Mouse (Mus musculus): Measurements from ENCODE around the gene Hdhd5. TPM values are rescaled to one million over a fixed set of nuclear protein-coding genes. Genes with fewer than 3 reads are reported as not detected.

Gene Hdhd5
- polyA plus RNA-seq, 1 experiment from 2014 or later: 15.1 TPM

- Histone ChIP-seq H3K36me3 (peaks cover 65% of the 10 kb centered on the region), H3K27ac (replicated peaks) (no peak overlapping the region), H3K4me2 (no peak overlapping the region), H3K9ac (no peak overlapping the region), H3K9me3 (no peaks in the 10 kb centered on the region), H3K4me1 (replicated peaks) (no peaks in the 10 kb centered on the region), H3K4me3 (no peak overlapping the region), H3K27me3 (no peaks in the 10 kb centered on the region)
- no peak for ATAC-seq (ENCODE audit: low read depth)
- 88% methylated on average over 5 of the region's 5 CpGs for WGBS
Observed at GRCm38 (mm10) chr6:120519647-120520046, 11.5 kb downstream of the Hdhd5 start.

- Histone ChIP-seq H3K9ac (no peak overlapping the region), H3K27ac (replicated peaks) (no peak overlapping the region), H3K36me3 (peaks cover 75% of the 10 kb centered on the region), H3K4me1 (replicated peaks) (no peaks in the 10 kb centered on the region), H3K27me3 (no peaks in the 10 kb centered on the region), H3K4me2 (no peak overlapping the region), H3K4me3 (no peak overlapping the region), H3K9me3 (no peaks in the 10 kb centered on the region)
- no peak for ATAC-seq (ENCODE audit: low read depth)
- WGBS: 92% methylated on average over 5 of the region's 5 CpGs
Observed at GRCm38 (mm10) chr6:120517311-120517710, 13.8 kb downstream of the Hdhd5 start.

DNA sequence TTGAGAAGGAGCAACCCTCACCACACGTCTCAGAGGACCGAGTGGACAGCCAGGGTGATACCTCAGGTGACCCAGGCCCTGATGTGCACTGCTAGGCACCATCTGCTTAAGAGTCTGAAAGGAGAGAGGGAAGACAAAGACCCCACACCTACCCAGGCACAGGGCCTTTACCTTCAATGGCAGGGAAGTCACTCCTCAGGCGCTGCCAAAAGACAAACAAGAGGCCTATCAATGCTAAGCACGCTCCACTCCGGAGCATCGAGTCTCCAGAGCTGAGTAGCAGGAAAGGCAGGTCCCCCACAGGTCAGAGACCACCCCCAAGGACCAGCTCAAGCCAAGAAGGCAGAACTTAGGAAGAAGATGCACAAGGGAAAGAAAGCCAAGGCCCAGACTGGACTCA lies 14.2 kb downstream of the Hdhd5 start:
- H3K9me3 ChIP-seq: no peaks in the 10 kb centered on the region

GRCm38 (mm10) chr6:120516422-120516821 lies 14.7 kb downstream of the Hdhd5 start:
- Histone ChIP-seq H3K4me2 (no peak overlapping the region), H3K27ac (replicated peaks) (no peak overlapping the region), H3K36me3 (peaks cover 71% of the 10 kb centered on the region), H3K9me3 (no peaks in the 10 kb centered on the region), H3K4me3 (no peak overlapping the region), H3K9ac (no peak overlapping the region), H3K27me3 (no peaks in the 10 kb centered on the region), H3K4me1 (replicated peaks) (no peaks in the 10 kb centered on the region)
- whole genome bisulfite sequencing: 92% methylated on average over 4 of the region's 4 CpGs
- no peak for ATAC-seq (ENCODE audit: low read depth)

More for the DNA sequence above, 14.2 kb downstream of the Hdhd5 start:
- Histone ChIP-seq H3K4me2 (no peak overlapping the region), H3K36me3 (peaks cover 71% of the 10 kb centered on the region), H3K27ac (replicated peaks) (no peak overlapping the region), H3K9ac (no peak overlapping the region), H3K4me1 (replicated peaks) (no peaks in the 10 kb centered on the region), H3K27me3 (no peaks in the 10 kb centered on the region), H3K4me3 (no peak overlapping the region)
- ATAC-seq (ENCODE audit: low read depth): no peak
- 97% methylated on average over 6 of the region's 6 CpGs for WGBS

DNA sequence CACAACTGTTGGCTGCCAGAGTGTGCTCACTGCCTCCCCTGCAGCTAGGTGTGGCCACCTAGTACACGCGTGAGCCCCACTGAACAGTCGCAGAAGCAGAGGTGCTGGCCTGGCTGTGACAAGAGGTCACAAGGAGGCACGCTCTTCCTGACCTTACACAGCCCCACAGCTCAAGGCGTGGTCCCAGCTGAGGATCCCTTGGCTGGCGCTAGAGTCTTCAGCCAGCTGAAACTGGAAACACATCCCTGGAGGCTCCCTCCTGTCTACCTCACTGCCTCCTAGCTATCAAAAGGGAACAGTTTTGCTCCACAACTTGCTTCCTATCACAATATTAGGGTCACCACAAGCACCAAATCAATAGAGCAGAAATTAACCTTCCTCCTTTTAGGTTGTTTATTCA lies 19.9 kb downstream of the Hdhd5 start:
- Histone ChIP-seq H3K4me3 (no peak overlapping the region), H3K4me2 (no peak overlapping the region), H3K9ac (no peak overlapping the region), H3K4me1 (replicated peaks) (no peaks in the 10 kb centered on the region), H3K9me3 (no peaks in the 10 kb centered on the region), H3K27me3 (no peaks in the 10 kb centered on the region), H3K36me3 (peaks cover 47% of the 10 kb centered on the region), H3K27ac (replicated peaks) (no peak overlapping the region)
- ATAC-seq (ENCODE audit: low read depth): no peak
- WGBS: 76% methylated on average over 6 of the region's 6 CpGs

DNA sequence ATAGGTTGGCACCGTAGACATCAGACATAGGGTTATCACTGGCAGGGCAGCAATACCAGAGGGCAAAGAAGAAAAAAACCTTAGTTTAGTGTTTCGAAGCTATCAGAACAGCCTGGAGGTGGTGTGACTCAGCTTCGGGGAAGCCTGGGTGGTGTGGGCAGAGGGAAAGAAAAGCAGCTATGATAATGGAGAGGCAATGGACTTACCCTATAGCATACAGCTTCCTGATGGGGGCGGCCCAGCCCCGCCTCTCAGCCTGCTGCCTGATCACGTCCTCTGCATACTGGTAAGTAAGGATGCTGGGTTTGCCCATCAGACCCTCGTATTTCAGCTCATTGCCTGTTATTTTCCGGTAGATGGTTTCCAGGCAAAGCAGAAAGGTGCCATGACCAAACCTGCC lies 20.7 kb downstream of the Hdhd5 start:
- 82% methylated on average over 8 of the region's 8 CpGs for WGBS
- H3K9me3 ChIP-seq: no peaks in the 10 kb centered on the region

GRCm38 (mm10) chr6:120509975-120510374 lies 21.1 kb downstream of the Hdhd5 start:
- H3K27me3 ChIP-seq: no peaks in the 10 kb centered on the region
- H3K4me3 ChIP-seq: no peak overlapping the region
- no peak overlapping the region for H3K27ac ChIP-seq (replicated peaks)
- ATAC-seq (ENCODE audit: low read depth): no peak
- no peaks in the 10 kb centered on the region for H3K9me3 ChIP-seq
- no peak overlapping the region for H3K4me2 ChIP-seq
- no peak overlapping the region for H3K9ac ChIP-seq
- 0 out of 2 replicates have a peak, but pooled peaks cover 5% of the 10 kb centered on the region for H3K4me1 ChIP-seq (replicated peaks)
- peaks cover 47% of the 10 kb centered on the region for H3K36me3 ChIP-seq
- 91% methylated on average over 7 of the region's 7 CpGs for WGBS

More for the DNA sequence above, 20.7 kb downstream of the Hdhd5 start:
- H3K27me3 ChIP-seq: no peaks in the 10 kb centered on the region
- peaks cover 47% of the 10 kb centered on the region for H3K36me3 ChIP-seq
- H3K4me2 ChIP-seq: no peak overlapping the region
- ATAC-seq (ENCODE audit: low read depth): no peak
- 0 out of 2 replicates have a peak, but pooled peaks cover 5% of the 10 kb centered on the region for H3K4me1 ChIP-seq (replicated peaks)
- H3K9ac ChIP-seq: no peak overlapping the region
- no peak overlapping the region for H3K27ac ChIP-seq (replicated peaks)
- H3K4me3 ChIP-seq: no peak overlapping the region

DNA sequence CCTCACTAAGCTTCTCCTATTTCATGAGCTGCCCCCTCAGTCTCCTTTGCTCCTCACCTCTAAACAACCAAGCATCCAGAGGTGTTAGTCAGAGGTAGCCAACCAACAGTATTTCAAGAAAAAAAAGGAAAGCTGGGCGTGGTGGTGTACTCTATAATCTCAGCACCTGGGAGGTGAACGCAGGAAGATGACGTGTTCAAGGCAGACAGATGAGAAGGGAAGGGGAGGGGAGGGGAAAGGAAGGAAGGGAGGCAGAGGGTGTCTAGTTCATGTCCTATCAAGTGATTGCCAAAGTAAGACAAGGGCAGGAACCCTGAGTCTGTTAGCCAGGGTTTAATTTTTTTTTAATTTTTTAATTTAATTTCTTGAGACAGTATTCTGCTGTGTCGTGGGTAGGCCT lies 22.5 kb downstream of the Hdhd5 start:
- WGBS: 89% methylated on average over 4 of the region's 4 CpGs
- H3K4me3 ChIP-seq: no peak overlapping the region
- H3K4me2 ChIP-seq: no peak overlapping the region
- H3K9ac ChIP-seq: no peak overlapping the region
- H3K36me3 ChIP-seq: peaks cover 37% of the 10 kb centered on the region
- no peak for ATAC-seq (ENCODE audit: low read depth)
- 0 out of 2 replicates have a peak, but pooled peaks cover 5% of the 10 kb centered on the region for H3K4me1 ChIP-seq (replicated peaks)
- no peaks in the 10 kb centered on the region for H3K9me3 ChIP-seq
- H3K27ac ChIP-seq (replicated peaks): no peak overlapping the region
- H3K27me3 ChIP-seq: no peaks in the 10 kb centered on the region

GRCm38 (mm10) chr6:120505531-120505930 lies 25.6 kb downstream of the Hdhd5 start:
- Histone ChIP-seq H3K4me1 (replicated peaks) (0 out of 2 replicates have a peak, but pooled peaks cover 5% of the 10 kb centered on the region), H3K4me3 (no peak overlapping the region), H3K4me2 (no peak overlapping the region), H3K36me3 (peaks cover 12% of the 10 kb centered on the region), H3K27me3 (no peaks in the 10 kb centered on the region), H3K9ac (no peak overlapping the region), H3K9me3 (0 out of 2 replicates have a peak, but pooled peaks cover 3% of the 10 kb centered on the region), H3K27ac (replicated peaks) (no peak overlapping the region; the same call in 1 of the 2 replicates)
- WGBS: 60% methylated on average over 4 of the region's 4 CpGs
- ATAC-seq (ENCODE audit: low read depth): no peak

- Histone ChIP-seq H3K9ac (no peak overlapping the region), H3K4me2 (no peak overlapping the region), H3K9me3 (peaks cover 7% of the 10 kb centered on the region; the same call in 1 of the 2 replicates), H3K36me3 (no peaks in the 10 kb centered on the region), H3K4me3 (no peak overlapping the region), H3K4me1 (replicated peaks) (0 out of 2 replicates have a peak, but pooled peaks cover 5% of the 10 kb centered on the region), H3K27ac (replicated peaks) (no peak overlapping the region), H3K27me3 (no peaks in the 10 kb centered on the region)
- 70% methylated on average over 3 of the region's 3 CpGs for WGBS
- ATAC-seq (ENCODE audit: low read depth): no peak
Observed at GRCm38 (mm10) chr6:120504051-120504450, 27.1 kb downstream of the Hdhd5 start.

GRCm38 (mm10) chr6:120496544-120496943 lies 34.6 kb downstream of the Hdhd5 start:
- Histone ChIP-seq H3K4me1 (replicated peaks) (peaks cover 37% of the 10 kb centered on the region), H3K27me3 (no peaks in the 10 kb centered on the region; the same call in 1 of the 2 replicates), H3K4me3 (no peak overlapping the region), H3K9me3 (peaks cover 7% of the 10 kb centered on the region; the same call in 1 of the 2 replicates), H3K4me2 (no peak overlapping the region), H3K9ac (no peak overlapping the region), H3K27ac (replicated peaks) (peak overlapping the region; percentile 61), H3K36me3 (no peaks in the 10 kb centered on the region)
- no peak for ATAC-seq (ENCODE audit: low read depth)
- 35% methylated on average over 3 of the region's 3 CpGs for WGBS

DNA sequence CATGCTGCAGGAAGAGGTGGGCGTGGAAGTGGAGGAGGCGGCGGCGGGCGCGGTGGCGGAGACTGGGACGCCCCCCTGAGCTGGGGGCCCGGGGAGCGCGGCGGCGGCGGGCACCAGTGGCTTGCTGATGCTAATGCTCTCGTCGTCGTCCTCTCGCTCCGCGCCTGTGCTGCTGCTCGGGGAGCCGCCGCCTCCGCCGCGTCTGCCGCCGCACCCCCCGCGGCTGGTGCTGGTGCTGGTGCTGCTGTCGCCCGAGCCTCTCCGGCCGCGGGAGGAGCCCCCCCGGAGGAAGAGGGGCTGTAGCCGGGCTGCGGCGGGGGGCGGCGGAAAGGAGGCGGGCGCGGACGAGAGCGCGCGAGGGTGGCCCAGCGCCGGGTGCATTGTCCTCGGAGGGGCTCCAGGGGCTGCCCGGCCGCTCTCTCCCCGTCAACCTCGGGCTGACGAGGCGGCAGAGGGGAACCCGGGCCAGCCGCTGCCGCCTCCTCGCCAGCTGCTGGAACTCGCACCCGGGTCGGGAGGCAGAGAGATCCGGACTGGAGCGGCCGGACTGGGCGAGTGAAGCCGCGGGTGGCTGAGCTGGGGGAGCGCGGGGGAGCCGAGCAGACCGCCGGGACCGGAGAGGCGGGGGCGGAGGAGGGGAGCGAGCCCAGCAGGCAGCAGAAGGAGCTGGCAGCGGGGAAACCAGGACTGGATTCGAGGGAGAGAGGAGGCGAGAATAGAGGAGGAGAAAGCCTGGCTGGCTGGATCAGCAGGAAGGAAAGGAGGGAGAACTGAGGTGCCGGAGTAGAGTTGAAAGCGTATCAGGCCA lies 37.5 kb downstream of the Hdhd5 start, which contains the start of gene Tmem121b:
Gene Tmem121b, minus strand, starts transcription at position 434 of the 808 bp plus-strand sequence.
- peaks cover 66% of the 10 kb centered on the region for H3K4me1 ChIP-seq (replicated peaks)
- H3K4me3 ChIP-seq: peak within 1 kb of the TSS; percentile 84
- H3K9ac ChIP-seq: peak within 1 kb of the TSS; percentile 96
- WGBS: under 1% methylated on average over 59 of the region's 84 CpGs
- H3K9me3 ChIP-seq: no peaks in the 10 kb centered on the region
- H3K4me2 ChIP-seq: peak within 1 kb of the TSS; percentile 84
- peak; percentile 89 for ATAC-seq (ENCODE audit: low read depth)
- no peaks in the 10 kb centered on the region; the same call in 1 of the 2 replicates for H3K27me3 ChIP-seq
- H3K27ac ChIP-seq (replicated peaks): peak within 1 kb of the TSS; percentile 99
- no peaks in the 10 kb centered on the region for H3K36me3 ChIP-seq
